Mouse (Mus musculus) liver, embryonic 11.5 days (tissue): ENCODE data around the gene Bmi1. TPM values are rescaled to one million over a fixed set of nuclear protein-coding genes. Genes with fewer than 3 reads are reported as not detected.

ENCODE experiments used
- ATAC-seq: fragments of 200-750 bp; cut with Nextera tagmentation; replicated peaks from 2 replicates; pipeline ENCODE4 v1.8.0; 2017; ENCODE audit warnings: moderate number of reproducible peaks, mild to moderate bottlenecking, moderate TSS enrichment, moderate library complexity; ENCODE audit not compliant: low FRiP score
- DNase-seq: peaks from one replicate; pipeline ENCODE4 v3.0.0-alpha.2; 2017; ENCODE audit warnings: low spot score
- H3K27ac ChIP-seq: fragments of 300-500 bp; sonication (generic); 2 replicates; pipeline ENCODE4 v1.5.1; 2014; ENCODE audit warnings: mild to moderate bottlenecking, low read depth, low read length, control low read depth
- H3K27me3 ChIP-seq: fragments of 300-500 bp; sonication (generic); replicated peaks from 2 replicates; pipeline ENCODE4 v1.6.1; 2014; ENCODE audit warnings: low read length, mixed read lengths; ENCODE audit not compliant: control insufficient read depth, insufficient read depth
- H3K36me3 ChIP-seq: fragments of 300-500 bp; sonication (generic); 2 replicates; pipeline ENCODE4 v1.6.1; 2014; ENCODE audit warnings: mild to moderate bottlenecking, low read length, moderate library complexity, mixed read lengths; ENCODE audit not compliant: control insufficient read depth, insufficient read depth
- H3K4me1 ChIP-seq: fragments of 300-500 bp; sonication (generic); replicated peaks from 2 replicates; pipeline ENCODE4 v1.6.1; 2014; ENCODE audit warnings: low read length, mixed read lengths; ENCODE audit not compliant: control insufficient read depth, insufficient read depth
- H3K4me2 ChIP-seq: fragments of 300-500 bp; sonication (generic); 2 replicates; pipeline ENCODE4 v1.6.1; 2014; ENCODE audit warnings: mild to moderate bottlenecking, control low read depth, moderate library complexity
- H3K4me3 ChIP-seq: fragments of 300-500 bp; sonication (generic); 2 replicates; pipeline ENCODE4 v1.5.1; 2014; ENCODE audit warnings: low read depth, low read length, control low read depth
- H3K9ac ChIP-seq: fragments of 300-500 bp; sonication (generic); 2 replicates; pipeline ENCODE4 v1.6.1; 2014; ENCODE audit warnings: low read depth, low read length, control low read depth
- H3K9me3 ChIP-seq: fragments of 300-500 bp; sonication (generic); 2 replicates; pipeline ENCODE4 v1.6.1; 2016; ENCODE audit warnings: low read length, inconsistent platforms, mixed read lengths; ENCODE audit not compliant: control insufficient read depth
- WGBS: fragments of 180-500 bp; shearing (Covaris S2); extraction: QIAGEN DNeasy Blood & Tissue Kit; methylation state at CpG from one replicate; pipeline ENCODE4 v1.1.7; 2014; 5-methylcytosine and 5-hydroxymethylcytosine counted together
- polyA plus RNA-seq: library from polyadenylated mRNA; unstranded; fragments of >200 nt; fragmentation: Nextera tagmentation; extraction: Ambion mirVana; gene quantifications from 2 replicates; pipeline ENCODE4 v1.2.1, GENCODE M21; 2014

The Bmi1 gene
- polyA plus RNA-seq, 1 experiment from 2014 or later: 12.9 TPM

DNA sequence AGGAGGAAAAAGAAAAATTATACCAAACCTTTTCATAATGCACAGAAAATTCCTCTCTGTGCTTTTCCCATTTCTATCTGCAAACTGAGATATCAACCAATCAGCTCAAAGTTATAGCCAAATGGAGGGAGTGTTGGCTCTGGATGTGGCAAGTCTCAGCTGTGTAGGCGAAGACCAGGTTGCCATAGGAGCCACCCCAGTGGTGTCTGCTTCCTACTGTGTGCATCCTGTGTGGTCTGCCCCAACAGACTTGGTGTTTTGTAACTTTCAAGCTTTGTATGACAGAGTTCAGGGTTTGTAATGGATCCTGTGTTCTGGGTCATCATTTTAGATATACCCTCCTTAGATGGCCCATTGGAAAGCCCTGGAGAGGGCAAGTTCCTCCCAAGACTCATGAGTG is 47.6 kb downstream of the Bmi1 start:
- H3K4me3 ChIP-seq: no peak overlapping the region
- H3K9me3 ChIP-seq: no peaks in the 10 kb centered on the region
- H3K27ac ChIP-seq: no peak overlapping the region
- H3K36me3 ChIP-seq: no peaks in the 10 kb centered on the region
- H3K4me1 ChIP-seq: no peaks in the 10 kb centered on the region
- H3K27me3 ChIP-seq: no peaks in the 10 kb centered on the region
- no peak for ATAC-seq
- H3K9ac ChIP-seq: no peak overlapping the region
- WGBS: 74% methylated on average over 1 of the region's 1 CpGs
- DNase-seq: no peak
- H3K4me2 ChIP-seq: no peak overlapping the region

GRCm38 (mm10) chr2:18725880-18726279 is 49.1 kb downstream of the Bmi1 start:
- no peak overlapping the region for H3K9ac ChIP-seq
- H3K9me3 ChIP-seq: no peaks in the 10 kb centered on the region
- DNase-seq (no peak), ATAC-seq (no peak)
- no peak overlapping the region for H3K4me3 ChIP-seq
- no peak overlapping the region for H3K4me2 ChIP-seq
- no peaks in the 10 kb centered on the region for H3K36me3 ChIP-seq
- WGBS: 70% methylated on average over 4 of the region's 4 CpGs
- H3K4me1 ChIP-seq: no peaks in the 10 kb centered on the region
- no peaks in the 10 kb centered on the region for H3K27me3 ChIP-seq
- H3K27ac ChIP-seq: no peak overlapping the region

- Histone ChIP-seq H3K9me3 (no peaks in the 10 kb centered on the region), H3K4me3 (no peak overlapping the region), H3K4me1 (no peaks in the 10 kb centered on the region; the same call in 1 of the 2 replicates), H3K9ac (no peak overlapping the region), H3K27me3 (no peaks in the 10 kb centered on the region), H3K36me3 (no peaks in the 10 kb centered on the region), H3K27ac (no peak overlapping the region), H3K4me2 (no peak overlapping the region)
- DNase-seq (no peak), ATAC-seq (no peak)
- 49% methylated on average over 9 of the region's 9 CpGs for WGBS
Measured at GRCm38 (mm10) chr2:18731718-18732117, 54.9 kb downstream of the Bmi1 start.

DNA sequence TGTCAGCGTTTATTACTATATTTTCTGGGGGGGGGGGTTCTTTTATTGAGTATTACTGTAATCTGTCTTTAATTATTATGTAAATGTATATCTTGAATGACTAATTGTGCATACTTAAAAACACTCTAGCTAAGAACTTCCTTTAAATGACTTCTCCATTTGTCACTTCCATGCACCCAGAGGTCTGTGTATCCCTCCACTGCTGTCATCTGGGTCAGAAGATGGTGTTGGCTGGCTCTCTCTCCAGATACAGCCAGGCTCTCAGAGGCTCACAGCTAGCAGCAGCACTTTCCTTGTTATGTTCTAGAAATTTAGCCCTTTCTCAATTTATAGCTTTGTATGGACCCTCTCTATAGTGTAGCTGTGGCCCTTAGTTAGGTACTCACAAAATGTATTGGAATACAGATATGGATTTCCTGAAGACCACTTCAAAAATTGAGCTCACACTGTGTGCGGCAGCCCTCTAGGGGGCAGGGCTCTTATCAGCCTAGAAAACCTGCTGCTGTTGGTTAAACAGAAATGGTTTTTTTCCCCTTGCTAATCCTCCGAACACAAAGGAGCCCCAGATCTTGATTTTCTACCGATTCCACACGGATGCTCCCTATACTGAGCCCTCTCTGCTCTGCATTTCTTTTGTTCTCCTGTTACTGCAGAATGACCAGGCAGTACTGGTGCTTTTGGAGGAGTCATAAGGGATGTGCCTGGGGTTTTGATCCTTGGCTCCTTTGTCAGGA is 57.7 kb downstream of the Bmi1 start:
- Histone ChIP-seq H3K27me3 (no peaks in the 10 kb centered on the region), H3K9me3 (no peaks in the 10 kb centered on the region), H3K9ac (no peak overlapping the region), H3K27ac (no peak overlapping the region), H3K36me3 (no peaks in the 10 kb centered on the region), H3K4me2 (no peak overlapping the region), H3K4me3 (no peak overlapping the region), H3K4me1 (no peaks in the 10 kb centered on the region; the same call in 1 of the 2 replicates)
- no peak for DNase-seq
- ATAC-seq: no peak
- 32% methylated on average over 5 of the region's 5 CpGs for WGBS

Other genes starting within 250 kb of the Bmi1 start
- 132 and 138 TPM in 2 replicates for gene Commd3, start 4.6 kb upstream of the Bmi1 start, polyA plus RNA-seq
- not detected in 2 replicates for gene Spag6, start 17.0 kb downstream of the Bmi1 start, polyA plus RNA-seq